Mouse (Mus musculus): ENCODE results near the gene Slc38a9. TPM values are rescaled to one million over a fixed set of nuclear protein-coding genes. Genes with fewer than 3 reads are reported as not detected.

Slc38a9 gene
- total RNA-seq, 1 experiment: 13.1 TPM

DNA sequence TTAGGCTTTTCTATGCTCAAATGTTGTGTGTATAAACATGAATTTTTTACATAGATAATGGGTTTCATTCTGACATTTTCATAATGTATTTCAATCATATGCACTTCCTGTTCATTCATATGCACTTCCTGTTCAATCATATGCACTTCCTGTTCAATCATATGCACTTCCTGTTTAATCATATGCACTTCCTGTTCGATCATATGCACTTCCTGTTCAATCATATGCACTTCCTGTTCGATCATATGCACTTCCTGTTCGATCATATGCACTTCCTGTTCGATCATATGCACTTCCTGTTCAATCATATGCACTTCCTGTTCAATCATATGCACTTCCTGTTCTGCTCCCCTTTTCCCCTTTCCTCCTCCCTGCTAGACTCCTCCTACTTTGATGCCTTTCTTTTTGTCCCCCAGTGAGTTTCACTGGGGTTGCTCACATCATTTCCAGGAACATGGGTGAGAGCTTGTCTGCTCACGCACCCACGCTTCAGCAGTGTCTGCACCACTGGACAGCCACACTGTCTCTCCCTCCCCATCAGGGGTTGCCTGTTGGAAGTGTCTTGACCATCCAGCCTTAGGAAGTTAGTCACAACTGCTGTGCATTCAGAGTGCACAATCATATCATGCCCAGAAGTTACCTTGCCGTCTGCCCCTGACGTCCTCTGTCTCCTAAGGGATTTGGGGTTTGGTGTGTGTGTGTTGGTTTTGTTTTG lies 35.1 kb downstream of the Slc38a9 start:
- Histone ChIP-seq H3K27ac (ENCODE audit: insufficient read depth, low read depth, low read length, poor library complexity, severe bottlenecking) (no peak overlapping the region), H3K4me3 (ENCODE audit: insufficient read depth in 1 of 2, low read depth in 1 of 2, low read length in 2 of 2, poor library complexity in 1 of 2, severe bottlenecking in 1 of 2) (no peak overlapping the region), H3K4me1 (ENCODE audit: control insufficient read depth in 2 of 2, insufficient read depth in 2 of 2, low read length in 2 of 2, poor library complexity in 1 of 2) (no peaks in the 10 kb centered on the region), H3K9me3 (ENCODE audit: control insufficient read depth, insufficient read depth, low read depth, low read length) (no peaks in the 10 kb centered on the region), H3K36me3 (ENCODE audit: control insufficient read depth, insufficient read depth, low read length, poor library complexity, severe bottlenecking) (peaks cover 4% of the 10 kb centered on the region; the same call in 1 of the 2 replicates), H3K9ac (ENCODE audit: insufficient read depth, low read depth, low read length, poor library complexity, severe bottlenecking) (no peak overlapping the region)
- no peak for DNase-seq (ENCODE audit: low read depth, low spot score)
- in situ Hi-C loops (cut with MboI; ENCODE audit: low sequenced_read_pairs in 2 of 2, unreplicated experiment in 2 of 2): no loop called here
- TF ChIP-seq HCFC1 (IDR thresholded peaks at IDR 0.05; ENCODE audit: borderline replicate concordance, insufficient read depth, low read length) (no peak), CHD2 (IDR thresholded peaks at IDR 0.05; ENCODE audit: low read depth, low read length) (no peak), ZC3H11A (IDR thresholded peaks at IDR 0.05; ENCODE audit: borderline replicate concordance, low read depth, low read length) (no peak), ZNF384 (IDR thresholded peaks at IDR 0.05; ENCODE audit: low read depth, low read length) (no peak), MAFK (IDR thresholded peaks at IDR 0.05; ENCODE audit: insufficient read depth, low read depth, low read length) (no peak)

- no peak overlapping the region for H3K27ac ChIP-seq (ENCODE audit: insufficient read depth, low read depth, low read length, poor library complexity, severe bottlenecking)
- in situ Hi-C loops (cut with MboI; ENCODE audit: low sequenced_read_pairs in 2 of 2, unreplicated experiment in 2 of 2): no loop called here
- no peaks in the 10 kb centered on the region for H3K9me3 ChIP-seq (ENCODE audit: control insufficient read depth, insufficient read depth, low read depth, low read length)
- no peaks in the 10 kb centered on the region for H3K4me1 ChIP-seq (ENCODE audit: control insufficient read depth in 2 of 2, insufficient read depth in 2 of 2, low read length in 2 of 2, poor library complexity in 1 of 2)
- no peak overlapping the region for H3K9ac ChIP-seq (ENCODE audit: insufficient read depth, low read depth, low read length, poor library complexity, severe bottlenecking)
- DNase-seq (ENCODE audit: low read depth, low spot score): no peak
- no peak for TF ChIP-seq CHD2 (IDR thresholded peaks at IDR 0.05; ENCODE audit: low read depth, low read length)
- TF ChIP-seq HCFC1 (IDR thresholded peaks at IDR 0.05; ENCODE audit: borderline replicate concordance, insufficient read depth, low read length): no peak
- no peak for TF ChIP-seq ZNF384 (IDR thresholded peaks at IDR 0.05; ENCODE audit: low read depth, low read length)
- TF ChIP-seq MAFK (IDR thresholded peaks at IDR 0.05; ENCODE audit: insufficient read depth, low read depth, low read length): no peak
- TF ChIP-seq ZC3H11A (IDR thresholded peaks at IDR 0.05; ENCODE audit: borderline replicate concordance, low read depth, low read length): no peak
- no peak overlapping the region for H3K4me3 ChIP-seq (ENCODE audit: insufficient read depth in 1 of 2, low read depth in 1 of 2, low read length in 2 of 2, poor library complexity in 1 of 2, severe bottlenecking in 1 of 2)
- H3K36me3 ChIP-seq (ENCODE audit: control insufficient read depth, insufficient read depth, low read length, poor library complexity, severe bottlenecking): no peaks in the 10 kb centered on the region
Observed at GRCm38 (mm10) chr13:112701256-112701655, 40.7 kb downstream of the Slc38a9 start.

- no peak for DNase-seq (ENCODE audit: low read depth, low spot score)
- Histone ChIP-seq H3K9ac (ENCODE audit: insufficient read depth, low read depth, low read length, poor library complexity, severe bottlenecking) (no peak overlapping the region), H3K36me3 (ENCODE audit: control insufficient read depth, insufficient read depth, low read length, poor library complexity, severe bottlenecking) (no peaks in the 10 kb centered on the region), H3K9me3 (ENCODE audit: control insufficient read depth, insufficient read depth, low read depth, low read length) (no peaks in the 10 kb centered on the region), H3K4me3 (ENCODE audit: insufficient read depth in 1 of 2, low read depth in 1 of 2, low read length in 2 of 2, poor library complexity in 1 of 2, severe bottlenecking in 1 of 2) (no peak overlapping the region), H3K27ac (ENCODE audit: insufficient read depth, low read depth, low read length, poor library complexity, severe bottlenecking) (no peak overlapping the region), H3K4me1 (ENCODE audit: control insufficient read depth in 2 of 2, insufficient read depth in 2 of 2, low read length in 2 of 2, poor library complexity in 1 of 2) (no peaks in the 10 kb centered on the region)
- in situ Hi-C loops (cut with MboI; ENCODE audit: low sequenced_read_pairs in 2 of 2, unreplicated experiment in 2 of 2): no loop called here
- TF ChIP-seq ZC3H11A (IDR thresholded peaks at IDR 0.05; ENCODE audit: borderline replicate concordance, low read depth, low read length) (no peak), CHD2 (IDR thresholded peaks at IDR 0.05; ENCODE audit: low read depth, low read length) (no peak), MAFK (IDR thresholded peaks at IDR 0.05; ENCODE audit: insufficient read depth, low read depth, low read length) (no peak), HCFC1 (IDR thresholded peaks at IDR 0.05; ENCODE audit: borderline replicate concordance, insufficient read depth, low read length) (no peak), ZNF384 (IDR thresholded peaks at IDR 0.05; ENCODE audit: low read depth, low read length) (no peak)
Observed at GRCm38 (mm10) chr13:112706351-112706750, 45.8 kb downstream of the Slc38a9 start.

- Histone ChIP-seq H3K9ac (ENCODE audit: insufficient read depth, low read depth, low read length, poor library complexity, severe bottlenecking) (no peak overlapping the region), H3K4me1 (ENCODE audit: control insufficient read depth in 2 of 2, insufficient read depth in 2 of 2, low read length in 2 of 2, poor library complexity in 1 of 2) (no peaks in the 10 kb centered on the region), H3K27ac (ENCODE audit: insufficient read depth, low read depth, low read length, poor library complexity, severe bottlenecking) (no peak overlapping the region), H3K4me3 (ENCODE audit: insufficient read depth in 1 of 2, low read depth in 1 of 2, low read length in 2 of 2, poor library complexity in 1 of 2, severe bottlenecking in 1 of 2) (no peak overlapping the region), H3K36me3 (ENCODE audit: control insufficient read depth, insufficient read depth, low read length, poor library complexity, severe bottlenecking) (no peaks in the 10 kb centered on the region), H3K9me3 (ENCODE audit: control insufficient read depth, insufficient read depth, low read depth, low read length) (no peaks in the 10 kb centered on the region)
- no peak for DNase-seq (ENCODE audit: low read depth, low spot score)
- in situ Hi-C loops (cut with MboI; ENCODE audit: low sequenced_read_pairs in 2 of 2, unreplicated experiment in 2 of 2): no loop called here
- TF ChIP-seq MAFK (IDR thresholded peaks at IDR 0.05; ENCODE audit: insufficient read depth, low read depth, low read length): no peak
- no peak for TF ChIP-seq ZNF384 (IDR thresholded peaks at IDR 0.05; ENCODE audit: low read depth, low read length)
Observed at GRCm38 (mm10) chr13:112720078-112720736, 59.7 kb downstream of the Slc38a9 start.
